Mouse (Mus musculus) frontal cortex, adult 2 months (tissue): Measurements from ENCODE around the gene Morc3. TPM values are rescaled to one million over a fixed set of nuclear protein-coding genes. Genes with fewer than 3 reads are reported as not detected.

Experiments used
- DNase-seq, 2 experiments: peaks; one replicate each; pipeline ENCODE4 v3.0.0; 2022; ENCODE audit warnings: low spot score in 1 of 2; ENCODE audit errors: extremely low spot score in 1 of 2
- polyA plus RNA-seq: library from polyadenylated mRNA; depleted of rRNA; stranded (reverse); fragments of >200 nt; gene quantifications from 2 replicates; pipeline ENCODE4 v1.2.3, GENCODE M21; 2012; rRNA removed

The Morc3 gene
- polyA plus RNA-seq, 1 experiment: 24.6 TPM

DNA sequence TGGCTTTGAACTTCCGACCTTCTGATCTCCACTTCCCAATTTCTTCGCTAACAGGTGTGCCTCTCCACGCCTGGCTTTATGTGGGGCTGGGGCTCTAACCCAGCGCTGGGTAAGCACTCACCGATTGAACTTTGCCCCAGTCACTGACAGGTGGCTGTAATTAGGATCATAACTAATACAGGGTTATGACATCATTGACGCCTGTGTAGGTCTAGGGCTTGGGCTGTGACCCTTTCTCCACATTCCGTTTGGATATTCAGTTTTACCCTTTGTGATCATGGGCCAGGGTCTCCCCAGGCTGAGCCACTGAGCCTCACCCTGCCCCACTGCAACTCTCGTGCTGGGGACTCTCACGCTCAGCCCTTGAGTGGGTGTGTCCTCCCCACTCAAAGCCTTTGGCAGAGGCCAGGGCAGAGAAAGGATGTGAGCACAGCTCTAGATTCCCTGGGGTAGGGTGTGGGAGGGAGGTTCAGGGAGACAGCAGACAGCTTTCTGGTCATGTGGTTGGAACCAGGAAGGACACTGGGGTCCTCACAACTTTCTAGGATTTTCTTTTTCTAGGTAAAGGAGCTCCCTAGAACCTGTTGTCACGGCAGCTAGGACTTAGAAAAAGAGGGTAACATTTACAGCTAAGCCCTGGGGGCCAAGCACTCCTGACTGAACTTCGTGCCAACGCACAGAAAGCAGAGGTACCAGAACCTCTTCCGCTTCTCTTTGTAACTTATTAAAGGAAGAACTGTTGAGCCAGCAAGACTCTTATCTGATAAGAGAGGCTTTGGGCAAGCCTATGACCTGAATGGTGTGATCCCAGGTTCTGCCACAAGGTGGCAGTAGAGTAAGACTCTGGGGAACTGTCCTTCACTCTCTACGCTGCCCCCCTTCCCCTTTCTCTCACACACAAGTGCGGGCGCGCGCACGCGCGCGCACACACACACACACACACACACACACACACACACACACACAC lies 86.1 kb downstream of the Morc3 start:
- DNase-seq: peak; percentile 44 to 95

DNA sequence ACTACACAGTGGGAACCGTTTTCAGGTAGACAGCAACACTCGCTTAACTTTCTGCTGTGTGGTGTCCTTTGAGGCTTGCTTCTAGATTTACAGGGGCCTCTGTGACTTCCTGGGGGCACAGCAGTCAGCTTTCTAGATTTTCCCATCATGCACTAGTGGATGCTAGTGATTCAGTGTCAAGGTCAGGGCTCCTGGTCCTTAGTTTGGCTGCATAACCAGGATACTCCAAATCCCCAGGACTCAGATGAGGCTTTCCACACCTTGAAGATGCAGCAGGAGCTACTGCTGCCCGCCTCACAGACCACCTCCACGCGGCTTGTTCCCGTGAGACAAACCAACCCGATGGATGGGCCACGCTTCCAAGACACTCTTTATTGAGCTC lies 86.7 kb downstream of the Morc3 start:
- no peak for DNase-seq

DNA sequence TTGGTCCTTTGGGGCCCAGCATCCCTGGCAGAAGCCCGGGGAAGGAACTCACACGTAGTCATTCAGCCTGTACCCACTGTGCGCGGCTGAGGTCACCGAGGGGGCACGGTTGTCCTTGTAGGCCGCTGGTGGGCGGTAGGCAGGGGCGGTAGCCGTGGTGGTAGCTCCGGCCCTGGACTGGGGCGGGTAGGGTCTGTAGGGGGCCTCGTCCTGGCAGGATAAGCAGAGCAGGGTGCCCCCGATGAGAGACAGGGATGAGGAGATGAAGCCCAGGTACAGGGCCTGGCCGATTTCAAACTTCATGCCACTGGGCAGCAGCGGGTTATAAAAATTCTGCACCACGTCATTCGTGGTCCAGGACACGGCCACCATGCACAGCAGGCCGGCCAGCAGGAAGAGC lies 87.3 kb downstream of the Morc3 start:
- no peak for DNase-seq

DNA sequence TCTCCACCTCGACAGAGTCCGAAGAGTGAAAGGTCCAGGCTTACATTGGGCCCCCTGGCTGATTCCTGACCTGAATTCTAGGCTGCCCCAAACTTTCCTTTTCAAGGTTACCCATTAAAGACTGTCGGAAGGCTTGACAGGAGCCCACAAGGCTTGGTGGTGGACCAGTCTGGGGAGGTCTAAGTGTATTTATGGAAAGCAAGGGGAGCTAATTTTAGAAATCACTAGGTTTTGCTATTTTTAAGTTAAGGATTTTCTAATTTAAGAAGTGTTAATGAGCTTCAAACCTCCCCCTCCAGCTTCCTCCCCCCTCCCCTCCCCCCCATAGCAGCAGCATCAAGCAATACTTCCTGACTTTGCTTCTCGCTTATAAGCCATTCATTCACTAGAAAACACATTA lies 88.8 kb downstream of the Morc3 start:
- no peak for DNase-seq

DNA sequence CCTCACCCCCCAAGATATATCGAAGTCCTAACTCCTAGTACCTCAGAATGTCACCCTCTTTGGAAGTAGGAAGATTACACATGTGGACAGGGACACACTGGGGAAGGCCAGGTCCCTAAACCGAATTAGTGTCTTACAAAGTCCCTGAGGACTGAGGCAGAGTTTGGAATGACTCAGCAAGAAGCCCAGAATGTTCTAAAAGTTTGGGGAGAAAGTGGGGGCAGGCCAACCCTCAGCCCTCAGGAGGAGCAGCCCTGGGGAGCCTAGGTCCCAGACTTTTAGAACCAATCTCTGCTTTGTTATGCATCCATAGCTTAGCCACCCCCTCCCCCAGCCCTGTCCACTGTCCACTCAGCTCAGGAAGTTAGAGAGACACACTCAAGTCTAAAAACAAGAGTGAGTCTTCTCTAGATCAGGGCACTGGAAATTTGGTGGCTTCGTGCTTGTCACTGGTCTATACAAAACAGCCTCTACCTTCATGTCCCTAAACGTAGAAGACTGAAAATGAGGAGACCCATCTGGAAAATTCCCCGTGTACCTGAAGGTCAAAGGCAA lies 91.0 kb downstream of the Morc3 start:
- no peak for DNase-seq

DNA sequence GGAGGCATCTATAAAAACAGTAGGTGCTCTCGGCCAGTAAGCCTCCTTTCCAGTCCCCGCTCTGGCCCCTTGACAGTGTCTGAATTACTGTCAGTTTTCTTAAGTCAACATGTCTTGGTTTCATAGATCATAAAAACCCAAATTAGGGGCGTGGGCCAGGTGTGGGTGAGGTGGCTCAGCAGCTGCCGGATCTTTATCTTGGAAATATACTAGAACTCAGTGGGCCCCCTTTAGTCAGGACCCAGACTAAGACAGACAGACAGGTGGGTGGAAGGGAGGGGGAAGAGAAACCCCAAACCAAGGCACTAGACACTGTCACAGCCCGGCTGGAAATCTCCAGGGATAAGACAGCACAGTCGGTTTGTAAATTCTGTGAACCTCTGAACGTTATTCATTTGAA lies 91.9 kb downstream of the Morc3 start:
- DNase-seq: no peak

Other genes starting within 250 kb of the Morc3 start
- gene Setd4, start 228.1 kb upstream of the Morc3 start, polyA plus RNA-seq: 20.4 and 22.2 TPM in 2 replicates
- gene Cbr1, start 226.3 kb upstream of the Morc3 start, polyA plus RNA-seq: 128 and 137 TPM in 2 replicates
- 0.28 and 0.71 TPM in 2 replicates for gene Gm5678, start 204.0 kb upstream of the Morc3 start, polyA plus RNA-seq
- 17.9 and 19.1 TPM in 2 replicates for gene Cbr3, start 148.9 kb upstream of the Morc3 start, polyA plus RNA-seq
- gene Dop1b, start 120.2 kb upstream of the Morc3 start, polyA plus RNA-seq: 62.8 and 70.8 TPM in 2 replicates
- gene Chaf1b, start 51.8 kb downstream of the Morc3 start, polyA plus RNA-seq: 1.3 and 1.4 TPM in 2 replicates
- 1.7 and 2.4 TPM in 2 replicates for gene Cldn14, start 176.7 kb downstream of the Morc3 start, polyA plus RNA-seq